Mouse (Mus musculus) midbrain, embryonic 16.5 days (tissue): Measurements from ENCODE around the gene Dock4. TPM values are rescaled to one million over a fixed set of nuclear protein-coding genes. Genes with fewer than 3 reads are reported as not detected.
A peak's percentile ranks its signal among the peaks of the same experiment; 100 is the strongest.

Experiments used
- ATAC-seq: fragments of 200-750 bp; cut with Nextera tagmentation; 2 replicates; pipeline ENCODE4 v1.8.0; 2017; ENCODE audit warnings: moderate TSS enrichment
- H3K27ac ChIP-seq: fragments of 300-500 bp; sonication (generic); 2 replicates; pipeline ENCODE4 v1.5.1; 2014; ENCODE audit warnings: mild to moderate bottlenecking, low read length, mixed read lengths
- H3K27me3 ChIP-seq: fragments of 300-500 bp; sonication (generic); 2 replicates; pipeline ENCODE4 v1.6.1; 2014; ENCODE audit warnings: low read depth, low read length, mixed read lengths; ENCODE audit not compliant: control insufficient read depth, insufficient read depth
- H3K36me3 ChIP-seq: fragments of 300-500 bp; sonication (generic); 2 replicates; pipeline ENCODE4 v1.6.1; 2014; ENCODE audit warnings: mild to moderate bottlenecking, low read length, moderate library complexity, mixed read lengths; ENCODE audit not compliant: control insufficient read depth, insufficient read depth
- H3K4me1 ChIP-seq: fragments of 300-500 bp; sonication (generic); 2 replicates; pipeline ENCODE4 v1.6.1; 2014; ENCODE audit warnings: mild to moderate bottlenecking, low read length, mixed read lengths; ENCODE audit not compliant: control insufficient read depth, insufficient read depth
- H3K4me2 ChIP-seq: fragments of 300-500 bp; sonication (generic); 2 replicates; pipeline ENCODE4 v1.6.1; 2014; ENCODE audit warnings: mild to moderate bottlenecking, low read length, mixed read lengths
- H3K4me3 ChIP-seq: fragments of 300-500 bp; sonication (generic); 2 replicates; pipeline ENCODE4 v1.5.1; 2014; ENCODE audit warnings: low read depth, mild to moderate bottlenecking, low read length, moderate library complexity, mixed read lengths
- H3K9ac ChIP-seq: fragments of 300-500 bp; sonication (generic); 2 replicates; pipeline ENCODE4 v1.6.1; 2014; ENCODE audit warnings: low read depth, low read length, mixed read lengths
- H3K9me3 ChIP-seq: fragments of 300-500 bp; sonication (generic); replicated peaks from 2 replicates; pipeline ENCODE4 v1.6.1; 2014; ENCODE audit warnings: mild to moderate bottlenecking, low read length, mixed read lengths; ENCODE audit not compliant: control insufficient read depth, poor library complexity, severe bottlenecking
- WGBS: fragments of 180-500 bp; shearing (Covaris S2); extraction: QIAGEN DNeasy Blood & Tissue Kit; methylation state at CpG from one replicate; pipeline ENCODE4 v1.1.7; 2014; 5-methylcytosine and 5-hydroxymethylcytosine counted together
- polyA plus RNA-seq: library from polyadenylated mRNA; unstranded; fragments of >200 nt; fragmentation: Nextera tagmentation; extraction: Ambion mirVana; gene quantifications from 2 replicates; pipeline ENCODE4 v1.2.1, GENCODE M21; 2015

Dock4 gene
- polyA plus RNA-seq, 1 experiment from 2014 or later: 34.8 TPM

DNA sequence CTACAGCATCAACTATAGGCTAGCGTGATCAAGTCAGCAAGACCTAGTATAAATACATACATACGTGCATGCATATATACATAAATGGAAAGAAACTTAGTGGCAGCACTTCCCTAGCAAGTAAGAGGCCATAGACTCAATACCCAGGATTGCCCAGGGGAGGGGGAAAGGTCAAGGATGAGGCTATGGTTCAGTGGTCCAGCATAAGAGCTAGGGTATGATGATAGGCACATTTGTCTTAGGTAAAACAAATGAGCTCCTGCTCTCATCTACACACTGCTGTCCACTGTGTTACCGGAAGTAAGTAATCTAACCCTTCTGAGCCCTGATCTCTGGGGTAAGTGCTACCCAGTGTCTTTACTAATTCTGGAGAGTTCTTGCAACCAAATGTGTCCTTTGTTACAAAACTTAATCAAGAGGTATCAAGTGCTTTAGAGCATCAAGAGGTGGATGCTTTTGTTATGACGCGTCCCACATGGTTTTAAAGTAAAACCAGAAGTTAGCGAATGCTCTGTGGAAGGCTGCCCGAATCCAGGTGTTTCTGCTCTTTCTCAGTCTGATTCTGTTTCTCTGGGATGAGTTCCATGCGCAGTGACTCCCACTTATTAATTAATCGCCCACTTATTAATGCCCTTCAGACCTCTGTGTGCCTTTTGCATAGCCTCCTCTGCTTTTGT lies 3.5 kb downstream of the Dock4 start:
- H3K9ac ChIP-seq: no peak overlapping the region
- H3K27me3 ChIP-seq: no peaks in the 10 kb centered on the region
- peaks cover 18% of the 10 kb centered on the region for H3K4me1 ChIP-seq
- H3K4me2 ChIP-seq: no peak overlapping the region
- ATAC-seq: no peak
- H3K4me3 ChIP-seq: no peak overlapping the region
- WGBS: 75% methylated on average over 9 of the region's 9 CpGs
- H3K36me3 ChIP-seq: no peaks in the 10 kb centered on the region
- H3K9me3 ChIP-seq: no peaks in the 10 kb centered on the region
- no peak overlapping the region for H3K27ac ChIP-seq

- no peak overlapping the region for H3K4me2 ChIP-seq
- H3K9me3 ChIP-seq: no peaks in the 10 kb centered on the region
- H3K9ac ChIP-seq: no peak overlapping the region
- no peak overlapping the region for H3K27ac ChIP-seq
- no peaks in the 10 kb centered on the region for H3K36me3 ChIP-seq
- ATAC-seq: no peak
- H3K4me1 ChIP-seq: peaks cover 6% of the 10 kb centered on the region; the same call in 1 of the 2 replicates
- no peaks in the 10 kb centered on the region for H3K27me3 ChIP-seq
- no peak overlapping the region for H3K4me3 ChIP-seq
- 93% methylated on average over 2 of the region's 2 CpGs for WGBS
These were observed 10.8 kb downstream of the Dock4 start for GRCm38 (mm10) chr12:40456517-40456916.

DNA sequence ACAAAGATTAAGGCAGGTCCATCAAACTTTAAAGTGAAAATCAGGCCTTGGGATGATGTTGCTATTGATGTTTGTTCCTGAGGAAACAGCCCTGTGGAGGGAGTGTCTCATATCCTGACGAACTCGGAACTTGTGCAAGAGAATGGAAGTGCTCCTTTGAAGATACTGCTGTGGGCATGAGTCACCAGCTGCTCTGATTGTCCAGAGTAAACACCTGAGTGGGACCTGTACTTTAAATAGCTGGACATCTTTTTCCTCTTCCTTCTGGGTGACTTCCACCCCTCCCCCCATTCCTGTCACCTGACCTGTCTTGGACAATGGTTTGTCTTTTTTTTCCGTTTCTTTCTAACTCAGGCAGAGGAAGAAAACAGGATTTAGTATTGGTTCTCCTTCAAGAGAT lies 13.2 kb downstream of the Dock4 start:
- ATAC-seq: no peak
- no peak overlapping the region for H3K4me3 ChIP-seq
- peaks cover 17% of the 10 kb centered on the region for H3K4me1 ChIP-seq
- 65% methylated on average over 3 of the region's 3 CpGs for WGBS
- H3K4me2 ChIP-seq: no peak overlapping the region
- no peaks in the 10 kb centered on the region for H3K9me3 ChIP-seq
- H3K27me3 ChIP-seq: no peaks in the 10 kb centered on the region
- H3K36me3 ChIP-seq: no peaks in the 10 kb centered on the region
- no peak overlapping the region for H3K27ac ChIP-seq
- no peak overlapping the region for H3K9ac ChIP-seq

- Histone ChIP-seq H3K4me2 (no peak overlapping the region), H3K36me3 (no peaks in the 10 kb centered on the region), H3K9me3 (no peaks in the 10 kb centered on the region), H3K4me3 (no peak overlapping the region), H3K4me1 (peaks cover 23% of the 10 kb centered on the region), H3K9ac (no peak overlapping the region), H3K27ac (no peak overlapping the region), H3K27me3 (no peaks in the 10 kb centered on the region)
- 87% methylated on average over 6 of the region's 6 CpGs for WGBS
- ATAC-seq: no peak
These were observed 14.0 kb downstream of the Dock4 start for GRCm38 (mm10) chr12:40459673-40460265.

DNA sequence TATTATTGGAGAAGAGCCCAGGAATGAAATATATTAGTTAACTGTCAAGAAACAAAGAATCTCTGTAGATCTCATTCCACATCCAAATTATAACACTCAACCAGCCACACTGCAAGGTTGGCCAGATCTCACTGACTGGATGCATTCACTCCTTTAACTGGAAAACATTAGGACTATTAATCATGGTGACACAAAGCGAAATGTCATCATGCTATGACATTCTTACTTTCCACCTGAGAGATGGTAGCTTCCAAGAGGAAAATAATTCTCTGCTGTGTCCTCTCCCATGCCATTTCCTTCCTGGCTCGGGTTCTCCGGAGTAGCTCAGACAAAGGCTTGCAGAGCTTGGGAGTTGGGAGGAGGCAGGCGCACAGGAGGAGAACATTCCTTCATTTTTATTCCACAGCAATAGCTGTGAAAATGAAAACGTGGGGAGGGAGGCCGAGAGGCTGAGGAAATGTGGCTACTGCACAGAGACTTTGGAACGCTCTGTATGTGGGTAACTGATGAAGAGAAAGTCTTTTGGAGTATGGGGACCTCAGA lies 17.0 kb downstream of the Dock4 start:
- Histone ChIP-seq H3K36me3 (no peaks in the 10 kb centered on the region), H3K4me1 (peaks cover 26% of the 10 kb centered on the region), H3K9me3 (no peaks in the 10 kb centered on the region), H3K27me3 (no peaks in the 10 kb centered on the region), H3K9ac (no peak overlapping the region), H3K27ac (peak overlapping the region; percentile 45; the same call in 1 of the 2 replicates), H3K4me3 (no peak overlapping the region), H3K4me2 (no peak overlapping the region)
- 26% methylated on average over 7 of the region's 7 CpGs for WGBS
- ATAC-seq: no peak

- H3K36me3 ChIP-seq: no peaks in the 10 kb centered on the region
- no peak overlapping the region for H3K4me3 ChIP-seq
- H3K27ac ChIP-seq: no peak overlapping the region
- ATAC-seq: no peak
- H3K9me3 ChIP-seq: no peaks in the 10 kb centered on the region
- 64% methylated on average over 2 of the region's 2 CpGs for WGBS
- no peak overlapping the region for H3K4me2 ChIP-seq
- no peak overlapping the region for H3K9ac ChIP-seq
- peaks cover 25% of the 10 kb centered on the region for H3K4me1 ChIP-seq
- no peaks in the 10 kb centered on the region for H3K27me3 ChIP-seq
These were observed 18.1 kb downstream of the Dock4 start for GRCm38 (mm10) chr12:40463828-40464227.

GRCm38 (mm10) chr12:40464282-40464681 lies 18.5 kb downstream of the Dock4 start:
- Histone ChIP-seq H3K36me3 (no peaks in the 10 kb centered on the region), H3K9ac (no peak overlapping the region), H3K4me1 (peaks cover 22% of the 10 kb centered on the region), H3K4me2 (no peak overlapping the region), H3K4me3 (no peak overlapping the region), H3K9me3 (no peaks in the 10 kb centered on the region), H3K27ac (no peak overlapping the region), H3K27me3 (no peaks in the 10 kb centered on the region)
- WGBS: 53% methylated on average over 6 of the region's 6 CpGs
- 0 out of 2 replicates have a peak, but pooled peaks have one; percentile 27 for ATAC-seq

DNA sequence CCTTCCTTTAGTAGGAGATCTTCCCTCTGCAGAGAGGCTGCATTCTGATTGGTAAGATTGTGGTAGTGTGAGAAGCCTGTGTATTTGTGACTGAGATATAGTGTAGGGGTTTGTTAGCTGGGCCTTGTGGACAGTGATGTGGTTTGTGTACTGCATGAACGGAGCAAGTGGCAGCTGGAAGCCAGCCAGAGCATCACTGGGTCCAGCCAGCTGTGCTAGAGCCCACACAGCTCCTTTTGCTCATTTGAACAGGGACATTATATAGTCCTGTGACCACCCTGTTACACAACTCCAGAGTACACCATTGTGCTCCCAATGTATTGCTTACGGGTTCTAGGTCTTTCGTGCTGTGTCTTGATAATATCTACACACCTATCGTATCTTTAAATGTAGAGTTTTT lies 22.5 kb downstream of the Dock4 start:
- ATAC-seq: no peak
- no peak overlapping the region for H3K4me2 ChIP-seq
- H3K9ac ChIP-seq: no peak overlapping the region
- H3K27ac ChIP-seq: no peak overlapping the region
- 87% methylated on average over 4 of the region's 4 CpGs for WGBS
- H3K4me3 ChIP-seq: no peak overlapping the region
- no peaks in the 10 kb centered on the region for H3K9me3 ChIP-seq
- H3K36me3 ChIP-seq: no peaks in the 10 kb centered on the region
- H3K4me1 ChIP-seq: peaks cover 31% of the 10 kb centered on the region
- H3K27me3 ChIP-seq: no peaks in the 10 kb centered on the region

DNA sequence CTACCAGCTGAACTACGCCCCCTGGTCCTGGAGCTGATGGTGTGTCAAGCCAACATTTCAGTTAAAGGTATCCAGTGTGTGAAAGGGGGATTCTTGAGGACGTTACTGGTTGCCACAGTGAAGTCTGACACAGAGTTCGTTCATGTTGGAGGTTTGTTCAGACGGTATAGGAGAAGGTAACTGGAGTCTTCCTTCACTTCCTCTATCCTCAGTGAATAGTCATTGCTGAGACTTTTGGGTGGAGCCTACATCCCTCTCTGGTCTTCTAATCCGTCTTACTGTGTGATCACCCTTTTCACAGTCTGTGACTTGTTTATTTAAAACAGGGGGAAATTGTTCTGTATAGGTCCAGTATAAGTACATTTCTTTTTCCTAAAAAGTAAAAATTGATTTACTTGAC lies 23.3 kb downstream of the Dock4 start:
- Histone ChIP-seq H3K4me2 (no peak overlapping the region), H3K27ac (no peak overlapping the region), H3K4me1 (peaks cover 31% of the 10 kb centered on the region), H3K9ac (no peak overlapping the region), H3K36me3 (no peaks in the 10 kb centered on the region), H3K9me3 (no peaks in the 10 kb centered on the region), H3K27me3 (no peaks in the 10 kb centered on the region), H3K4me3 (no peak overlapping the region)
- no peak for ATAC-seq
- WGBS: 73% methylated on average over 5 of the region's 5 CpGs
